Comparison of ENCODE assay signal across 9 mouse cellular contexts in genomic region chr7:62227727-62228126, GRCm38 (mm10).
DNase-seq lines count a peak whose midpoint lies in the region; ATAC-seq and TF ChIP-seq lines count a peak whose summit lies in the region.
"Had no signal": no experiment of that assay in that cellular context is flagged by ENCODE, and none has a peak within 500 bp of the region (broad histone marks: within the 10 kb centered on the region; RNA-seq: fewer than 3 reads in every experiment).

No protein-coding gene starts in this region.

- H3K4me1 ChIP-seq in E14TG2a.4 (replicated peaks; ENCODE audit: low read depth, low read length) = peaks cover 27% of the 10 kb centered on the region
- H3K4me1 ChIP-seq: liver, embryonic 15.5 days had no signal

- DNase-seq in frontal cortex, postnatal 10 days (ENCODE audit: low spot score in 2 of 2) = no peak
- DNase-seq in left cerebral cortex, adult 2 months (ENCODE audit: extremely low spot score in 1 of 2, low spot score in 2 of 2) = peak in 1 of 2 experiments; percentile 19
- no peak for DNase-seq in left cerebral cortex, postnatal 10 days (ENCODE audit: extremely low spot score in 1 of 2, low spot score in 2 of 2)
- DNase-seq in R1 (ENCODE audit: low read depth, low spot score) = peak; percentile 5
- no peak for DNase-seq in spleen, postnatal 36 days (ENCODE audit: low spot score in 2 of 2)
- DNase-seq: spleen, adult 18-20 months had no signal

- H3K27ac ChIP-seq in left cerebral cortex, adult 2 months = no peak overlapping the region
- H3K27ac ChIP-seq: liver, embryonic 15.5 days had no signal

- TF ChIP-seq CTCF in left cerebral cortex, adult 2 months (IDR thresholded peaks at IDR 0.05) = peak; percentile 66
- TF ChIP-seq CTCF in E14TG2a.4 (conservative IDR thresholded peaks at IDR 0.05; ENCODE audit: low read length) = peak; percentile 56

- H3K27me3 ChIP-seq in E14TG2a.4 (ENCODE audit: insufficient read depth, low read length) = peaks cover 3% of the 10 kb centered on the region; the same call in 1 of the 2 replicates
- H3K27me3 ChIP-seq: liver, embryonic 15.5 days had no signal

- intact Hi-C loops in left cerebral cortex, adult 2 months (cut with DNase I) = loop anchor here (1.0 kb wide), 1 partner anchor 157 kb away; no protein-coding TSS in a partner anchor
- intact Hi-C loops in left cerebral cortex, postnatal 10 days (cut with DNase I) = no loop called here

- H3K4me3 ChIP-seq in left cerebral cortex, adult 2 months = no peak overlapping the region
- H3K4me3 ChIP-seq in E14TG2a.4 (replicated peaks; ENCODE audit: low read length) = no peak overlapping the region
- H3K4me3 ChIP-seq: liver, embryonic 15.5 days had no signal

- no peaks in the 10 kb centered on the region for H3K36me3 ChIP-seq in E14TG2a.4 (ENCODE audit: insufficient read depth, low read length)
- H3K36me3 ChIP-seq: liver, embryonic 15.5 days had no signal

- peak; percentile 59; the same call in 1 of the 2 replicates for ATAC-seq in frontal cortex, adult (ENCODE audit: low TSS enrichment)

- H3K9me3 ChIP-seq in E14TG2a.4 (ENCODE audit: low read length) = no peaks in the 10 kb centered on the region
- H3K9me3 ChIP-seq: liver, embryonic 15.5 days had no signal
